Mouse (Mus musculus): ENCODE measurements around the gene Bbx. TPM values are rescaled to one million over a fixed set of nuclear protein-coding genes. Genes with fewer than 3 reads are reported as not detected.

Gene Bbx
- total RNA-seq, 2 experiments from 2014 or later: 32.2 to 42.8 TPM

DNA sequence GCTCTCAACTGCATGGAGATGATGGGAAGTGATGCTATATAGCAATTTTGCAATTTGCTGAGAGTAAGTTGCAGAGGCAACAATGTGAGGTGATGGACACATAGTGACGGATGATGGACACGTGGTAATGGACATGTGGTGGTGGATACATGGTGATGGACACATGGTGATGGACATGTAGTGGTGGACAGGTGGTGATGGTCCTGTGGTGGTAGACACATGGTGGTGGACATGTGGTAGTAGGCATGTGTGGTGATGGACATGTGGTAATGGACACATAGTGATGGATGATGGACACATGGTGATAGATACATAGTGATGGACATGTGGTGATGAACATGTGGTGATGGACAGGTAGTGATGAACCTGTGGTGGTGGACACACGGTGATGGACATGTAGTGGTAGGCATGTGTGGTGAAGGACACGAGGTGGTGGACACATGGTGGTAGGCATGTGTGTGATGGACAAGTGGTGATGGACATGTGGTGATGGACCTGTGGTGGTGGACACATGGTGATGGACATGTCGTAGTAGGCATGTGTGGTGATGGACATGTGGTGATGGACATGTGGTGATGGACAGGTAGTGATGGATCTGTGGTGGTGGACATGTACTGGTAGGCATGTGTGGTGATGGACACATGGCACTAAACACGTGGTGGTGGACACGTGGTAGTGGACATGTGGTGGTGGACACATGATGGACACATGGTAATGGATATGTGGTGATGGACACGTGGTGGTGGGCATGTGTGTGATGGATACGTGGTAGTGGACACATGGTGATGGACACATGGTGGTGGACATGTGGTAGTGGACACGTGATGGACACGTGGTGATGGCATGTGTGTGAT, 271.5 kb downstream of the Bbx start:
- DNase-seq: no peak

DNA sequence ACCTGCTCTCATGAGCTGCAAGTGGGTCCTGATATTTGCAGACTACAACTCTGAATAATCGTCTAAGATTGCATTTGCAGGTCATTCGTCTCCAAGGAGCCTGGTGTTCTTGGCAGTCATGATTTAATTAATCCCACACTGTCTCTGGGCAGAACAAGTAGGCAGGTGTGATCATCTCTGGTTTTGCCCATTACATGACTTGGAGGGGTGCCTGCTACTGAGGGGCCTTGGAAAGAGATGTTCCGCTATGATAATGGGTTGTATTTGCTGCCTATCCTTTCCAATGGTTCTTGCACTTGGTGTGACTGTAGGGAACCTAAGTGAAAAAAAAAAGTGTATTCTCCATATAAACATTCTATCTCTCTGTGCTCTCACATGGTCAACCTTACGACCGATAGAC, 273.6 kb downstream of the Bbx start:
- DNase-seq: no peak

DNA sequence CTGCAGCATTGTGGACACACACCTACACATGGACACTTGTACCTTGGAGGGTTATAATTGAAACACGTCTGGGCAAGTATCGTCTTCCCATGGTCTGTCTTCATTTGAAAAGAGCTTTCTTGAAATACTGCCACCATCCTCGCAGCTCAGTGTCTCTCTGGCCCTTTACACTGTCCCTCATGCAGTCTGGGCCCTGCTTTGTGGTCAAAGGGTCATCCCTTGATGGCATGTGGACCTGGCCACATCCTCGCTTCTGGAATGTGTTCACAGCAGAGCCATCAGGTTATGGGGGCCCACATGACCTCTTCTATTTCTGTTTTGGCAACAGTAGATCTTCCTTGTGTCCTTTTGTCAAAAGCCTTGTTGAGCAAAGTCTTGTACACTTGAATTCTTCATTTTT, 282.6 kb downstream of the Bbx start:
- DNase-seq: no peak

DNA sequence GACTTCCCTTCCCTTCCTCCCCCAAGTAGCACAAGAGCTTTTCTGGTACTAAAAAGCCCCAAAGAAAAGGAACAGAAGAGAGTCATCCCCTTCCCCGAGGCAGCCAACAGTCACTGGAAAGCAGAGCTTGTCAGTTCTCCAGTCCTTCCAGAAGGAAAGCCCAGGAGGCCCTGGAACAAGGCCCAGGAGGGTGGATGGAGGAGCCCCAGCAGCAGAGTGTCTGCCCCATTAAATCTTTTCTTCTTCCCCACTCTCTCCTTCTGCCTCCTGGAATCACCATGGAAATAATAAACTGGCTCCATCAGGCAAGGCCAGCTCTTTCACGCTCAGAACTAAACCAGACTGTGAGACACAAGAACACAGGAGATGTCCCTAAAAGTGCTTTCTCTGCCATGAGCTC, 284.3 kb downstream of the Bbx start:
- DNase-seq: no peak

Other genes starting within 250 kb of the Bbx start
- not detected for gene Ccdc54, start 158.8 kb upstream of the Bbx start, total RNA-seq (2021)